Mouse (Mus musculus) megakaryocyte progenitor cell, adult 5-6 weeks (primary cell): Measurements from ENCODE around the gene Fancd2. TPM values are rescaled to one million over a fixed set of nuclear protein-coding genes. Genes with fewer than 3 reads are reported as not detected.
A peak's percentile ranks its signal among the peaks of the same experiment; 100 is the strongest.

Experiments used
- ATAC-seq: replicated peaks from 2 replicates; pipeline ENCODE4 v1.8.0; 2016; ENCODE audit warnings: mild to moderate bottlenecking, moderate TSS enrichment, inconsistent platforms; ENCODE audit not compliant: poor library complexity
- total RNA-seq, 2 experiments: library from RNA; stranded (forward) in 1 of 2; stranded (reverse) in 1 of 2; fragments of 157-497, 149-512 nt in 1 of 2; fragments of 200-1000 nt in 1 of 2; gene quantifications; 2 replicates each; pipeline versions ENCODE4 v1.2.3 to v1.2.4; 2015 to 2017

Gene Fancd2
- total RNA-seq, 2 experiments from 2014 or later = 24.3 to 26.6 TPM

GRCm38 (mm10) chr6:113604432-113605223, 73.1 kb downstream of the Fancd2 start, which contains the start of gene Brk1:
Brk1 (plus strand) TSS chr6:113604772.
- peak; percentile 74 for ATAC-seq

GRCm38 (mm10) chr6:113605224-113605545, 73.7 kb downstream of the Fancd2 start:
- 0 out of 2 replicates have a peak, but pooled peaks have one; percentile 1 for ATAC-seq

DNA sequence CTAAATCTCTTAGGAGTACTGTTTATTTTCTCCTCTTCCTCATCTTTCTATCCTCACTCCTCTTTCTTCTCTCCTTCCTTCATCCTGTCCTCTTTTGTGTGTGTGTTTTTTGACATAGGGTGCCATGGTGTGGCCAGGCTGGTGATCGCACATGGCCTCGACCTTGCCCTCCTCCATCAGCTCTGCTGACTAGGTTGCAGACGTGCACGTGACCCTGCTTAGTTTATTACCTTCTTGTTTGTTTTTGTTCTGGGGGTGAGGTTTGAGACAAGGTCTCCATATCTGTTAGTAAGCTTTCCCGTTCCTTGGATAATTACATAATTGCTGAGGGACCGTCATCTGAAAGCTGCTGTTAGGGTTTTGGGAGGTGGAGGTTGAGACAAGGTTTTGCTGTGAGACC, 77.4 kb downstream of the Fancd2 start:
- ATAC-seq = no peak

GRCm38 (mm10) chr6:113609293-113609692, 77.8 kb downstream of the Fancd2 start:
- ATAC-seq = no peak

DNA sequence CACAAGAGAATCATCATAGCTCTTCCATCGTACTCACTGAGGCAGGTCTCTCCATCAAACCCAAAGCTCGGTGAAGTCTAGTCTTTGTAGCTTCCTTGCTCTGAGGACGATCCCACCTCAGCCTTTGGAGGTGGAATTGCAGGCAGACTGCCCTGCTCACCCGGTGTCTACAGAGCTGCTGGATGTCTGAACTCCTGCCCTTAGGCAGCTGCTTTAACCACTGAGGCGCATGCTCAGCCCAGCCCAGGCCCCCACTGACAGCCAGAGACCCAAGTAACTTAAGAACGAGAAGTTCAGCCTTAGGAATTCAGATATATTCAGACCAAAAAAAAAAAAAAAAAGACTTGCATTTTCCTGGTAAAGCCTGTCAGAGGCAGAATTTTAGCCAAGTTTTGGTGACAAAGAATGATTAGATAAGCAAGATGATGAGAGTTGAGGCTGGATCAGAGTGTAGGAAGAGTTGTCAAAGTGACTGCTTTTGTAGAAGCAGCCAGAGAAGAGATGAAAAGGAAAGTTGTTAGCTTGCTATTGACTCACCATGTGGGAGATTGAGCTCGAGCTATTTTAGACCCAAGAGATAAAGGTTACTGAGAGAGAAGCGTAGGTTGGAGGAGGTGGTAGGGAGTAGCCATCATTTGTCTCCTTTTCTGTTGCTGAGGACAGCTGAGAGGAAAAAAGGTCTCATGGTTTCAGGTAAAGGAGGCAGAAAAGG, 80.9 kb downstream of the Fancd2 start:
- no peak for ATAC-seq

DNA sequence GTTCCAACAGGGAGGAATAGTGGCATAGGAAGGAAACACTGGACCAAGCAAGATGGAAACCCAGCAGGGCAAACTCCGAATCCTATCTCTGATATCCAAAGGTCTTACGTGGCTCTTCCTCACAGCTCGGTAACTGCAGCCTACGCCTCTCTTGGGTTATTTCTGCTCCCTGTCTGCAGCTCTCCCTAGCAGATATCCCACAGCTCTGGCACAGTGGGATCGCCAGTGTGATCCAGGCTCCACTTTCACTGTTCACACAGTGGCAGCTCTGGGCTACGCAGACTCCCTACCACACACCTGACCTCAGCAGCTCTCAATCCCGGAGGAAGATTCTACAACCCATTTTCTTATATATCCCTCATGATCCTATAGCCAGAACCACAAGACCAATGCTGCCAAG, 82.7 kb downstream of the Fancd2 start:
- ATAC-seq = no peak

- no peak for ATAC-seq
Measured at GRCm38 (mm10) chr6:113614997-113615396, 83.5 kb downstream of the Fancd2 start.

DNA sequence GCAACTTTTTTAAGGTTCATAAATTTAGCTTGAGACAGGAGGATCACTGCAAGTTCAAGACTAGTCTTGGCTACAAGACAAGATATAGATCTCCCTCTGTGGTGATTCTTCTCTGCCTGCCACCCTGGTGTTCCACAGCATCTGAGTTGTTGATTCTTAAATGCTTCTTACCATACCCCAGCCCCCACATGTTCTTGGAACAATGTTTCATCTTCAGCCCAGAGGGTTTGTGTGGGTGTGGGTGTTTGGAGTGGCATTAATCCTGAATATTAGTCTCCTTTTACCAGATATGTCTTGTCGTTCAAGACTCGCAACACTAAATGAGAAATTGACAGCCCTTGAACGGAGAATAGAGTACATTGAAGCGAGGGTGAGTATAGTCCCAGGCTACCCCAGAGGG, 84.0 kb downstream of the Fancd2 start:
- no peak for ATAC-seq

DNA sequence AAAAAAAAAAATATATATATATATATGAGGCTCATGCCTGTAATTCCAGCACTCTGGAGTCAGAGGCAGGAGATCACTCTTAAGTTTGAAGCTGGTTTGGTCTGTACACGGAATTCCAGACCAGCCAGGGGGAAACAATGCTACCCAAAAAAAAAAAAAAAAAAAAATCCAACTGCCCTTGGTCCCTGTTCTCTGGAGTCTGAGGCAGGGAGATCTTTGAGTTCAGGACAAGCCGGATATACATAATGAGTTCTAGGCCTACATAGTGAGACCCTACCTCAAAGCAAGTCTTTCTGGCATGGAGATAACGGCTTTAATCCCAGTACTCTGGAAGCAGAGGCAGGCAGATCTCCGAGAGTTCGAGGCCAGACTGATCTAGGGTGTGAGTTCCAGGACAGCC, 91.9 kb downstream of the Fancd2 start:
- no peak for ATAC-seq

GRCm38 (mm10) chr6:113623941-113624751, 92.7 kb downstream of the Fancd2 start, which contains the start of gene Vhl:
Vhl (plus strand) TSS chr6:113623959.
- peak; percentile 77 for ATAC-seq

GRCm38 (mm10) chr6:113624989-113625770, 93.7 kb downstream of the Fancd2 start:
- no peak for ATAC-seq

GRCm38 (mm10) chr6:113630322-113630721, 98.8 kb downstream of the Fancd2 start:
- peak; percentile 54 for ATAC-seq

- ATAC-seq = no peak
Measured at GRCm38 (mm10) chr6:113632863-113633262, 101.4 kb downstream of the Fancd2 start.

DNA sequence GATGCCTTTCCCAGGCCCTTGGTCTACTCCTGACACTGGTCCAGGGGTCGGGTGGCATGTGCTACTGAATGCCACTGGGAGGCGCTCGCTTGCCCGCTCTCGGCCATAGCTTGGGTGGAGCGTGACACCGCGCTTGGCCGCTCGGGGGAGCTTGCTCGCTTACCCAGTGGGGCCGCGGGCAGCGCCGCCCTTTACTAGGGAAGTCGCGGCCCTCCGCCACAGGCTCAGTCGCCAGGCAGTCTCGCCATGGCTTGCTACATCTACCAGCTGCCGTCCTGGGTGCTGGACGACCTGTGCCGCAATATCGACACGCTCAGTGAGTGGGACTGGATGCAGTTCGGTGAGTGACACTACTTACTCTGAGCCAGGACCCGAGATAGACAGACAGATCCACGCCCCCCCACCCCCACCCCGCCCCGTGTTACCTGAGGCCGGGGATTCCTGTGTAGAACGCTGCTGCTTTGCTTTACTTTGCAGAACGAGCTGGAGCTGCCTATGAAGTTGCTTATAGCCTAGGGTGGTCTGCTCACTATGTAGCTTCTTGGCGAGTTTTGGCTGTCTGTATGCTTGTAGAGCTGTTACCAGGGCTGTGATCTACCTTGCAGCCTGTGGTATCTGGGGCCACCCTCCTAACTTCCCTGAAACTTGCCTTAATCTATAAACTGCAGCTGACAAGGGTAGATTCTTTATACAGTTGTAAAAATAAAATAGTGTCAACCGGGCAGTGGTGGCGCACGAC, 107.0 kb downstream of the Fancd2 start, which contains the start of gene Irak2:
Gene Irak2 (plus strand): TSS at position 166 of the 739 bp plus-strand sequence.
- peak; percentile 97 for ATAC-seq

- ATAC-seq = no peak
Measured at GRCm38 (mm10) chr6:113639201-113639600, 107.7 kb downstream of the Fancd2 start.

DNA sequence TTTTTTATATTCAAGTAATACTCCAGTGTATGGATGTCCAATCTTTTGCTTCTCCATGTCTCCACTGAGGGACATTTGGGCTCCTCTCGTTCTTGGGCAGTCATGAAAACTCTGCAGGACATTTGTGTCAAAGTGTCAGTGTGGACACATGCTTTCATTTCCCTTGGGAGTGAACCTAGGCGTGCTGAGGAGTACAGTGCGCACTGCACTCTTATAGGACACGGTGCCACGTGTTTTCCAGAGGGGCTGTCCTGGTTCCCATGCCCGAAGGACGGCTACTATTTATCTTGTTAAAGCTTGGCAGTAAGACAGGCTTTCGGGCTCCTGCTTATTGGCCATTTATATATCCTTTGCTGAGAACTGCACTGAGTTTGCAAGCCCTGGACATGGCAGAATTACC, 111.1 kb downstream of the Fancd2 start:
- no peak for ATAC-seq

DNA sequence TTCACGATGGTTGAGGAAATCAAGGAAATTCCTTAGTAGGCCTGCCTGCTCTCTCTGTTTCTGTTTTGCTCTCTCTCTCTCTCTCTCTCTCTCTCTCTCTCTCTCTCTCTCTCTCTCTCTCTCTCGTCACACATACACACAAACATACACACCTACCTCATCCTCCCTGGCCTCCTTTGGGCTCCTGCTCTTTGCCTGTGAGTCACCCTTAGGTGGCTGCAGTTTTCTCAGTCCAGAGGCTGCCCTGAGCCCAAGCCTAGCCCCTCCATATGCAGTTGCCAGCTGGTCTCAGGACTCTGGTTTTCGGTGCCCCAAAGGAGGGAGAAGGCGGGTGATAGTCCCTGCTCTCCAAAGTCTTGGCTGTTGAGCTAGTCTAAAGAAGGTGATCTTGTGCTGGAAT, 111.5 kb downstream of the Fancd2 start:
- no peak for ATAC-seq

DNA sequence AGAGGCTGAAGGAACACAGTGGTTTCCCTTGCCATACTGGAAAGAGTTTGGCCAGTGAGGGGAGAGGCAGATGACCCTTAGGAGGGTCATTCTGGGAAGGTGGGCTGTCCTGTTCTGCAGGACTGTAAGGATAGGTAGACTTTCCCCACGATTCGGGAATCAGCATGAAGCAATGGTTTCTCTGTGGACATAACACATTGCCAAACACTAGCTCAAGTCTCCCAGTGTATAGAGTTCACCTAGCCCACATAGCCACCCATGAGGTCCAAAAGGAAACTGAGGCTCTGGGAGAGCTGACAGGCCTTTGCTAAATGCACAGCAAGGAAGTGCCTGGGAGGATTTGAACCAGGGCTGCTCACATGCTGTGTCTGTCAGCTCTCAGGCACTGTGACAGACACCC, 112.5 kb downstream of the Fancd2 start:
- ATAC-seq = no peak

DNA sequence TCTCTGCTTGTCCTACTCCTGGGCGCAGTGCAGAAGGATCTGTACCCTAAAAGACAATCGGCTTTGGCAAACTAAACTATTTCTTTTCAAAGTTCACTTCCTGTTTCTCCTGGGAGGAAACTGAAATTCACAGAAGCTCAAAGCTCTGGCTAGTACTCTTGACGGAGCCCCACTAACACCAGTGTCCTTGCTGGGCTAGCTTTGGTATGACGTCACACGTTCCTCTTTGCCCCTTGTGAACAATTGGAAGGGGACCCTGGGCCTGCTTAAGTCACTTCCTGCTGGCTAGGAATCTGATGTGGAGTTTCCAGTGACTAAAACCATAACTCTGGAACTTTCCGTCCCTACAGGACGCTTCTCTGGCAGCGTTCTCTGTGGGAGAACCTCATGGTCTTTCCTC, 113.3 kb downstream of the Fancd2 start:
- peak; percentile 71 for ATAC-seq
